Mouse (Mus musculus) G1E-ER4 (cell line): ENCODE data around the gene Tas1r2. TPM values are rescaled to one million over a fixed set of nuclear protein-coding genes. Genes with fewer than 3 reads are reported as not detected.

Experiments used
- GATA1 ChIP-seq: IDR thresholded peaks from one replicate; pipeline ENCODE4 v1.8.0; 2012; ENCODE audit warnings: low read length, inconsistent platforms
- polyA plus RNA-seq: library from polyadenylated mRNA; stranded (reverse); fragments of >175 nt; gene quantifications from 2 replicates; pipeline ENCODE4 v1.2.3, GENCODE M21; 2012

Gene Tas1r2
- polyA plus RNA-seq, 1 experiment: not detected

- no peak for TF ChIP-seq GATA1
Observed at GRCm38 (mm10) chr4:139630171-139630570, 23.2 kb upstream of the Tas1r2 start.

- no peak for TF ChIP-seq GATA1
Observed at GRCm38 (mm10) chr4:139631141-139631540, 22.2 kb upstream of the Tas1r2 start.

- TF ChIP-seq GATA1: no peak
Observed at GRCm38 (mm10) chr4:139631569-139632253, 21.6 kb upstream of the Tas1r2 start.

GRCm38 (mm10) chr4:139632254-139632580 is 21.1 kb upstream of the Tas1r2 start:
- TF ChIP-seq GATA1: no peak

GRCm38 (mm10) chr4:139636373-139636772 is 17.0 kb upstream of the Tas1r2 start:
- no peak for TF ChIP-seq GATA1

GRCm38 (mm10) chr4:139637847-139638246 is 15.5 kb upstream of the Tas1r2 start:
- no peak for TF ChIP-seq GATA1

GRCm38 (mm10) chr4:139638356-139638755 is 15.0 kb upstream of the Tas1r2 start:
- TF ChIP-seq GATA1: no peak

GRCm38 (mm10) chr4:139639801-139640200 is 13.5 kb upstream of the Tas1r2 start:
- TF ChIP-seq GATA1: no peak

- no peak for TF ChIP-seq GATA1
Observed at GRCm38 (mm10) chr4:139640333-139640732, 13.0 kb upstream of the Tas1r2 start.

- TF ChIP-seq GATA1: no peak
Observed at GRCm38 (mm10) chr4:139640775-139641174, 12.6 kb upstream of the Tas1r2 start.

GRCm38 (mm10) chr4:139641829-139642425 is 11.4 kb upstream of the Tas1r2 start:
- no peak for TF ChIP-seq GATA1

GRCm38 (mm10) chr4:139643972-139644371 is 9.4 kb upstream of the Tas1r2 start:
- TF ChIP-seq GATA1: no peak

- no peak for TF ChIP-seq GATA1
Observed at GRCm38 (mm10) chr4:139646916-139647315, 6.4 kb upstream of the Tas1r2 start.

- no peak for TF ChIP-seq GATA1
Observed at GRCm38 (mm10) chr4:139650086-139650743, 3.1 kb upstream of the Tas1r2 start.

GRCm38 (mm10) chr4:139650907-139651306 is 2.4 kb upstream of the Tas1r2 start:
- TF ChIP-seq GATA1: no peak

- TF ChIP-seq GATA1: no peak
Observed at GRCm38 (mm10) chr4:139661897-139662296, 8.6 kb downstream of the Tas1r2 start.

- no peak for TF ChIP-seq GATA1
Observed at GRCm38 (mm10) chr4:139667632-139668031, 14.3 kb downstream of the Tas1r2 start.
